Mouse (Mus musculus): Measurements from ENCODE around the gene Rnf217.

Gene Rnf217

GRCm38 (mm10) chr10:31501644-31502043 is 107.3 kb downstream of the Rnf217 start:
- DNase-seq (ENCODE audit: low read depth in 2 of 2, low spot score in 2 of 2) = no peak

- no peak for DNase-seq (ENCODE audit: low read depth in 2 of 2, low spot score in 2 of 2)
Observed at GRCm38 (mm10) chr10:31496931-31497330, 112.1 kb downstream of the Rnf217 start.

GRCm38 (mm10) chr10:31495826-31496225 is 113.2 kb downstream of the Rnf217 start:
- no peak for DNase-seq (ENCODE audit: low read depth in 2 of 2, low spot score in 2 of 2)

GRCm38 (mm10) chr10:31494296-31494695 is 114.7 kb downstream of the Rnf217 start:
- no peak for DNase-seq (ENCODE audit: low read depth in 2 of 2, low spot score in 2 of 2)

- no peak for DNase-seq (ENCODE audit: low read depth in 2 of 2, low spot score in 2 of 2)
Observed at GRCm38 (mm10) chr10:31467043-31467898, 141.7 kb downstream of the Rnf217 start.

GRCm38 (mm10) chr10:31465840-31466541 is 143.0 kb downstream of the Rnf217 start:
- DNase-seq (ENCODE audit: low read depth in 2 of 2, low spot score in 2 of 2) = no peak

GRCm38 (mm10) chr10:31465424-31465823 is 143.6 kb downstream of the Rnf217 start:
- no peak for DNase-seq (ENCODE audit: low read depth in 2 of 2, low spot score in 2 of 2)

GRCm38 (mm10) chr10:31463044-31463443 is 145.9 kb downstream of the Rnf217 start:
- DNase-seq (ENCODE audit: low read depth in 2 of 2, low spot score in 2 of 2) = no peak

- no peak for DNase-seq (ENCODE audit: low read depth in 2 of 2, low spot score in 2 of 2)
Observed at GRCm38 (mm10) chr10:31456806-31457205, 152.2 kb downstream of the Rnf217 start.

GRCm38 (mm10) chr10:31447083-31447482 is 161.9 kb downstream of the Rnf217 start:
- DNase-seq (ENCODE audit: low read depth in 2 of 2, low spot score in 2 of 2) = no peak

- no peak for DNase-seq (ENCODE audit: low read depth in 2 of 2, low spot score in 2 of 2)
Observed at GRCm38 (mm10) chr10:31445291-31446124, 163.5 kb downstream of the Rnf217 start, which contains the start of gene Tpd52l1. Gene Tpd52l1, minus strand, starts transcription at chr10:31445958.

- no peak for DNase-seq (ENCODE audit: low read depth in 2 of 2, low spot score in 2 of 2)
Observed at GRCm38 (mm10) chr10:31444206-31444605, 164.8 kb downstream of the Rnf217 start.

All from CD8-positive naive resting alpha-beta T cell, adult 2 months (primary cell).